Mouse (Mus musculus) erythroblast, embryonic 14.5 days (primary cell): ENCODE data around the gene Use1. TPM values are rescaled to one million over a fixed set of nuclear protein-coding genes. Genes with fewer than 3 reads are reported as not detected.
"Not testable (repeated sequence)": the region's sequence is repeated elsewhere in the genome, so short reads cannot be mapped to it uniquely, and the experiment has no call there.

ENCODE experiments used
- H3K27me3 ChIP-seq: 2 replicates; pipeline ENCODE4 v1.6.1; 2012; ENCODE audit warnings: inconsistent platforms; ENCODE audit not compliant: control insufficient read depth
- H3K36me3 ChIP-seq: 2 replicates; pipeline ENCODE4 v1.6.1; 2012; ENCODE audit warnings: mild to moderate bottlenecking, inconsistent platforms; ENCODE audit not compliant: control insufficient read depth
- H3K4me1 ChIP-seq: 2 replicates; pipeline ENCODE4 v1.6.1; 2012; ENCODE audit warnings: inconsistent platforms; ENCODE audit not compliant: control insufficient read depth
- H3K4me3 ChIP-seq: replicated peaks from 2 replicates; pipeline ENCODE3; 2012; ENCODE audit warnings: moderate library complexity, mild to moderate bottlenecking, inconsistent platforms
- H3K9me3 ChIP-seq: 2 replicates; pipeline ENCODE4 v1.6.1; 2012; ENCODE audit warnings: low read length, inconsistent platforms, mixed read lengths; ENCODE audit not compliant: control insufficient read depth
- GATA1 ChIP-seq: IDR thresholded peaks from 2 replicates; pipeline ENCODE4 v1.6.1; 2012; ENCODE audit warnings: low read length, inconsistent platforms, mixed read lengths
- TAL1 ChIP-seq: IDR thresholded peaks from 3 replicates; pipeline ENCODE4 v1.6.1; 2012; ENCODE audit warnings: low read length, inconsistent platforms, mixed read lengths
- polyA plus RNA-seq: library from polyadenylated mRNA; stranded (reverse); fragments of >175 nt; gene quantifications from 2 replicates; pipeline ENCODE4 v1.2.3, GENCODE M21; 2012

Gene Use1
- 16.3 and 17.0 TPM in 2 replicates for polyA plus RNA-seq

DNA sequence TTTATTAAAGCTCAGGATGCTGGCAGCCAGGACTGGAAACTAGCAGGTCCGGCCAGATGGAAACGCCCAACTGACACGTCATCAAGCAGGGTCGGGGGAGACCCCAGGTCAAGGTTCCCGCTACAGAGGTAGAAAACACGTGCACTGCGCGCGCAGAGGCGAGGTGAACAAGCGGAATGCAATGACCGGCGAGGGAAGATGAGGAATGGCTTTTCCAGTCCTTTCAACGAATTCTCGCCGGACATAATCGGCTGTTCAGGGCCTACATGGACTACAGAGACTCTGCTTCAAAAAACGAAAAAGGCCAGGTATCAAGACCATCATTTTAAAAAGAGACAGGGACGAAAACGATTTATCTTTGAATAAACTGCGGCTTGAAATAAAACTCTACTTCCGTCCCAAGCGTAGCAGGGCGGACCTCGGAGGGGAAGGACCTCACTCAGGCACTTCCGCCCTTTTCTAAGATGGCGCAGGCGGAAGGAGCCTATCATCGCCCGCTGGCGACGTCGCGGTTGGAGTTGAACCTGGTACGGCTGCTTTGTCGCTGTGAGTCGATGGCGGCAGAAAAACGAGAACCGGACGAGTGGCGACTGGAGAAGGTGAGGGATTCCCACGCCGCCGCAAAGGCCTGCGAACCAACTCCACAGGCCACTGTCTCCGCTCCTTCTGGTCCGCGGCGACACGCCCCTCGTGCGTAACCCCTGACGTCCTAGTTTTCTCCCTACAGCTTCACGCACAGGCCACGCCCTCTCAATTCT lies at the start of gene Use1:
TSS of gene Use1 (plus strand) at position 78 of the 758 bp plus-strand sequence.
- Histone ChIP-seq H3K4me1 (peaks cover 42% of the 10 kb centered on the region), H3K36me3 (peaks cover 23% of the 10 kb centered on the region), H3K27me3 (no peaks in the 10 kb centered on the region), H3K4me3 (peak within 1 kb of the TSS; percentile 68), H3K9me3 (no peaks in the 10 kb centered on the region)
- TF ChIP-seq GATA1: no peak

GRCm38 (mm10) chr8:71318610-71319009 lies 48.0 kb upstream of the Use1 start:
- not testable (repeated sequence) for H3K27me3 ChIP-seq, H3K9me3 ChIP-seq, H3K4me3 ChIP-seq
- peaks cover 47% of the 10 kb centered on the region for H3K4me1 ChIP-seq
- peaks cover 64% of the 10 kb centered on the region for H3K36me3 ChIP-seq

DNA sequence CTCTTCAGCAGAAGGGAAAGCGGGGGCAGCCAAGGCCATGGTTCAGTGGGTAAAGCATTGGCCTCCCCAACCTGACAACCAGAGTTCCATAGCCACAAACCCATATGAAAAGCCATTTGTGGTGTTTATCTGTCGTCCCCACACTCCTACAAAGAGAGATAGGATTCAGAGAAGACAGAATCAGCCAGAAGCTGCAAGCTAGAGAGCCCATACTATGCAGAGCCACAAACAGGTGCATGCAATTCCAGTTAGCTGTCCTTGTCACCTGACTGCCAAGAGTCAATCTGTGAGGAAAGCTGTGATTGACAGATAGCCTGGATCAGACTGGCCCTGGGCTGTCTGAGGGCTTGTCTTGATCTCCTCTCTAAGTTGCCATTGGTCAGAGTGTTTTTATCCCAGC lies 46.9 kb upstream of the Use1 start:
- H3K9me3 ChIP-seq, H3K4me3 ChIP-seq, H3K27me3 ChIP-seq: not testable (repeated sequence)
- Histone ChIP-seq H3K4me1 (peaks cover 37% of the 10 kb centered on the region), H3K36me3 (peaks cover 74% of the 10 kb centered on the region)

- Histone ChIP-seq H3K9me3 (no peaks in the 10 kb centered on the region), H3K4me3 (no peak overlapping the region), H3K27me3 (no peaks in the 10 kb centered on the region), H3K36me3 (peaks cover 76% of the 10 kb centered on the region), H3K4me1 (peaks cover 5% of the 10 kb centered on the region)
- TF ChIP-seq GATA1 (no peak), TAL1 (no peak)
Observed at GRCm38 (mm10) chr8:71322939-71323338, 43.7 kb upstream of the Use1 start.

DNA sequence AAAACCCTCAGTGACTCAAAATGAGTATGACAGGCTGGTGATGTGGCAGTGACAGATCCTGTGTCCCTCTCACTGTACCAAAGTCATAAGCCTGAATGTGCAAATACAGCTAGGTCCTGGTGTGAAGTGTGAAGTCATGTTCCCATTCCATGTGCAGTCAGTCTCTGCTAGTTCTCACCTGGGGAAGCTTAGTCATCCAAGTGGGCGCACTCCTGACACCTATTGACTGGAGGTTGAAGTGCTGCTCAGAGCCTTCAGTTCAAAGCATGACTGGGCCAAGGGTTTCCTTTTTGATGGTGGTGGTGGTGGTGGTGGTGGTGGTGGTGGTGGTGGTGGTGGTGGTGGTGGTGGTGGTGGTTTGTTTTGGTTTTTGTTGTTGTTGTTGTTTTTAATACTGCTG lies 41.8 kb upstream of the Use1 start:
- Histone ChIP-seq H3K9me3 (no peaks in the 10 kb centered on the region), H3K4me3 (no peak overlapping the region), H3K36me3 (peaks cover 84% of the 10 kb centered on the region), H3K27me3 (no peaks in the 10 kb centered on the region), H3K4me1 (no peaks in the 10 kb centered on the region; the same call in 1 of the 2 replicates)
- TF ChIP-seq GATA1 (no peak), TAL1 (no peak)

DNA sequence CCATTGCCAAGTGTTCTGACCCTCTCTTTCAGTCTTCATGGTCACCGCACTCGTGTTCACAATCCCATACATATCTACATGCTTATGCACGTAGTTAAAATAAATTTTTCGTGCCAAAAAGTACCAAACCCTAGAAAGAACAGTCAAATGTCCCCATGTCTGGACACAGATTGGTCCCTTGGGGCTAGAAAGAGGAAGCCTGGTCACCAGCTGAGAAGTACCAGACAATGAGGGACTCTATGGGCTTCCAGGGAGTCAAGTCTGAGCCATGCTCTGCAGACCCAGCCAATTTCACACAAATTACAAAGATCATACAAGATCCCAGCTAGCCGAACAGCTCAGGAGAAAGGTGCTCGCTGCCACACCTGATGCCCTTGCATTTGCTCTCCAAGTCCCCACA lies 28.8 kb upstream of the Use1 start:
- H3K4me3 ChIP-seq, H3K4me1 ChIP-seq, H3K27me3 ChIP-seq, H3K9me3 ChIP-seq: not testable (repeated sequence)
- peaks cover 69% of the 10 kb centered on the region for H3K36me3 ChIP-seq

DNA sequence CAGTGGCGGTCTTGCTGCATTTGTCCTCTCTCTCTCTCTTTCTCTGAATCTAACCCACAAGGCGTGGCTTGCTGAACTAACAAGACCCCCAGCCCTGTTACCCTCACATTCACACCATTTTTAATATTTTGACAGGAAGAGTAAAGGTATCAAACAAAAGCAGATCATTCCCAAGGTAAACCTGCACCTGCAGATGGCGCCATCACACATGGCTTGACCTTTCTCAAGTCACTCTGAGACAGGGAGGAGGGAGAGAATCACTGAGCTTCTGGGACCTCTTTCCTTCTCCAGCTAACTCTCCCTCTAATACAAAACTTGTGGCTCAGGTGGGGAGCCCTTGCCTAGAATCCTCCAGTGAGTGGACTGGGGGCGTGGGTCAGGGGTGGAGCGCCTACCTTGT lies 26.0 kb upstream of the Use1 start:
- TF ChIP-seq TAL1 (no peak), GATA1 (no peak)
- no peak overlapping the region for H3K4me3 ChIP-seq
- no peaks in the 10 kb centered on the region for H3K27me3 ChIP-seq
- H3K9me3 ChIP-seq: no peaks in the 10 kb centered on the region
- no peaks in the 10 kb centered on the region for H3K4me1 ChIP-seq
- H3K36me3 ChIP-seq: peaks cover 78% of the 10 kb centered on the region

DNA sequence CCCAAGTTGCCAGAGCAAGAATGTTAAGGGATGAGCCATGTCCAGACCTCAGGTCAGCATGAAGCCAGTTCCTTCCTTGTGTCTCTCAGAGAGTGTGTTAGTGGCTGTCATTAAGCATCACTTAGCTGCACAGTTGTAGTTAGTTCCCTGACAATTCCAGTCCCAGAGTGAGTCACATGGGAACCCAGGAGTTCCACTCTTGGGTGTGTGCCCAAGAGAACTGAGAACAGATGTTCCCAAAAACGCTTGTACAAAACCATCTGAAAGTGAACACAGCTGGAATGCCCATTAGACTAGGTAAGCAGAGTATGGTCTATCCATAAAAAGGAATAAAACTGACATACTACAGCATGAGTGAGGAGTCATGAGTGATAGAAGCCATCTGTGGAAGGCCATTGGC lies 20.1 kb upstream of the Use1 start:
- TF ChIP-seq TAL1 (no peak), GATA1 (no peak)
- H3K27me3 ChIP-seq: no peaks in the 10 kb centered on the region
- H3K36me3 ChIP-seq: peaks cover 93% of the 10 kb centered on the region
- no peak overlapping the region for H3K4me3 ChIP-seq
- no peaks in the 10 kb centered on the region for H3K4me1 ChIP-seq
- H3K9me3 ChIP-seq: no peaks in the 10 kb centered on the region

- no peaks in the 10 kb centered on the region for H3K27me3 ChIP-seq
- TF ChIP-seq GATA1 (no peak), TAL1 (no peak)
- no peaks in the 10 kb centered on the region for H3K4me1 ChIP-seq
- H3K9me3 ChIP-seq: no peaks in the 10 kb centered on the region
- H3K4me3 ChIP-seq: no peak overlapping the region
- peaks cover 98% of the 10 kb centered on the region for H3K36me3 ChIP-seq
Observed at GRCm38 (mm10) chr8:71351117-71351516, 15.5 kb upstream of the Use1 start.

DNA sequence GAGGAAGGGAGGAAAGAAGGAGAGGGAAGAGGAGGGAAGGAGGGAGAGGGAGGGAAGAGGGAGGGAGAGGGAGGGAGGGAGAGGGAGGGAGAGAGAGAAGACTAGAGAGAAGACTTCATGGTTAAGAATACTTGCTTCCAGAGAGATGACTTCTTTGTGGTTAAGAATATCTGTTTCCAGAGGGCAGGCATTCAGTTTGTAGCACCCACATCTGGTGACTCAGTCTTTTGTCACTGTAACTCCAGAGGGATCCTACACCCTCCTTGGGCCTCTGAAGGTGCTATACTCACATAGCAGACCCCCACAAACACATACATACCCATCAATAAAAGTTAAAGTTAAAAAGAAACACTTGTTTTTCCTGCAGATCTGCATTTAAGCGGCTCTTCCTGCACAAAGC lies 15.1 kb upstream of the Use1 start:
- TF ChIP-seq TAL1 (no peak), GATA1 (no peak)
- peaks cover 98% of the 10 kb centered on the region for H3K36me3 ChIP-seq
- no peaks in the 10 kb centered on the region for H3K9me3 ChIP-seq
- no peaks in the 10 kb centered on the region for H3K4me1 ChIP-seq
- no peaks in the 10 kb centered on the region for H3K27me3 ChIP-seq
- H3K4me3 ChIP-seq: no peak overlapping the region
